Mouse (Mus musculus): ENCODE results near the gene Txndc11. TPM values are rescaled to one million over a fixed set of nuclear protein-coding genes. Genes with fewer than 3 reads are reported as not detected.

Gene Txndc11
- polyA plus RNA-seq, 1 experiment from 2014 or later, result 25.9 TPM

GRCm38 (mm10) chr16:11097301-11097700 lies 37.1 kb downstream of the Txndc11 start:
- H3K9ac ChIP-seq, result no peak overlapping the region
- no peak overlapping the region for H3K27ac ChIP-seq (replicated peaks)
- H3K27me3 ChIP-seq (replicated peaks), result no peaks in the 10 kb centered on the region
- no peak for ATAC-seq (ENCODE audit: extremely low read depth, insufficient number of reproducible peaks, low FRiP score, low TSS enrichment)
- WGBS, result 89% methylated on average over 3 of the region's 3 CpGs
- H3K4me3 ChIP-seq, result no peak overlapping the region
- no peaks in the 10 kb centered on the region for H3K9me3 ChIP-seq
- peaks cover 28% of the 10 kb centered on the region for H3K4me1 ChIP-seq
- H3K36me3 ChIP-seq, result peaks cover 68% of the 10 kb centered on the region
- no peak overlapping the region for H3K4me2 ChIP-seq

GRCm38 (mm10) chr16:11093717-11094386 lies 40.6 kb downstream of the Txndc11 start:
- Histone ChIP-seq H3K4me1 (peaks cover 37% of the 10 kb centered on the region), H3K27ac (replicated peaks) (peak overlapping the region; percentile 73; the same call in 1 of the 2 replicates), H3K4me2 (no peak overlapping the region), H3K9ac (no peak overlapping the region), H3K4me3 (no peak overlapping the region), H3K9me3 (no peaks in the 10 kb centered on the region), H3K27me3 (replicated peaks) (no peaks in the 10 kb centered on the region), H3K36me3 (peaks cover 68% of the 10 kb centered on the region)
- no peak for ATAC-seq (ENCODE audit: extremely low read depth, insufficient number of reproducible peaks, low FRiP score, low TSS enrichment)
- 79% methylated on average over 13 of the region's 13 CpGs for WGBS

- no peaks in the 10 kb centered on the region for H3K9me3 ChIP-seq
- peak overlapping the region; percentile 73 for H3K27ac ChIP-seq (replicated peaks)
- peak overlapping the region; percentile 4; the same call in 1 of the 2 replicates for H3K4me2 ChIP-seq
Observed at GRCm38 (mm10) chr16:11092523-11092922, 41.9 kb downstream of the Txndc11 start.

GRCm38 (mm10) chr16:11092061-11092460 lies 42.4 kb downstream of the Txndc11 start:
- Histone ChIP-seq H3K4me3 (no peak overlapping the region), H3K4me2 (peak overlapping the region; percentile 4; the same call in 1 of the 2 replicates), H3K36me3 (peaks cover 82% of the 10 kb centered on the region), H3K4me1 (peaks cover 30% of the 10 kb centered on the region), H3K9ac (no peak overlapping the region), H3K27ac (replicated peaks) (peak overlapping the region; percentile 73), H3K9me3 (no peaks in the 10 kb centered on the region), H3K27me3 (replicated peaks) (no peaks in the 10 kb centered on the region)
- no peak for ATAC-seq (ENCODE audit: extremely low read depth, insufficient number of reproducible peaks, low FRiP score, low TSS enrichment)
- WGBS, result 40% methylated on average over 4 of the region's 4 CpGs

More at GRCm38 (mm10) chr16:11092523-11092922, 41.9 kb downstream of the Txndc11 start:
- no peak overlapping the region for H3K4me3 ChIP-seq
- ATAC-seq (ENCODE audit: extremely low read depth, insufficient number of reproducible peaks, low FRiP score, low TSS enrichment), result no peak
- 0 out of 2 replicates have a peak overlapping the region, but pooled peaks have one; percentile 34 for H3K9ac ChIP-seq
- peaks cover 30% of the 10 kb centered on the region for H3K4me1 ChIP-seq
- WGBS, result 26% methylated on average over 3 of the region's 3 CpGs
- peaks cover 78% of the 10 kb centered on the region for H3K36me3 ChIP-seq
- H3K27me3 ChIP-seq (replicated peaks), result no peaks in the 10 kb centered on the region

- H3K4me1 ChIP-seq, result peaks cover 30% of the 10 kb centered on the region
- ATAC-seq (ENCODE audit: extremely low read depth, insufficient number of reproducible peaks, low FRiP score, low TSS enrichment), result no peak
- H3K9ac ChIP-seq, result no peak overlapping the region; the same call in 1 of the 2 replicates
- H3K27me3 ChIP-seq (replicated peaks), result no peaks in the 10 kb centered on the region
- H3K27ac ChIP-seq (replicated peaks), result peak overlapping the region; percentile 73
- H3K4me2 ChIP-seq, result no peak overlapping the region
- H3K9me3 ChIP-seq, result no peaks in the 10 kb centered on the region
- peaks cover 84% of the 10 kb centered on the region for H3K36me3 ChIP-seq
- WGBS, result 79% methylated on average over 10 of the region's 10 CpGs
- no peak overlapping the region for H3K4me3 ChIP-seq
Observed at GRCm38 (mm10) chr16:11090836-11091570, 43.4 kb downstream of the Txndc11 start.

- ATAC-seq (ENCODE audit: extremely low read depth, insufficient number of reproducible peaks, low FRiP score, low TSS enrichment), result no peak
- no peaks in the 10 kb centered on the region for H3K27me3 ChIP-seq (replicated peaks)
- H3K4me2 ChIP-seq, result no peak overlapping the region
- peaks cover 96% of the 10 kb centered on the region for H3K36me3 ChIP-seq
- no peak overlapping the region for H3K9ac ChIP-seq
- H3K9me3 ChIP-seq, result no peaks in the 10 kb centered on the region
- H3K27ac ChIP-seq (replicated peaks), result no peak overlapping the region
- H3K4me3 ChIP-seq, result no peak overlapping the region
- peaks cover 8% of the 10 kb centered on the region for H3K4me1 ChIP-seq
- WGBS, result 83% methylated on average over 5 of the region's 5 CpGs
Observed at GRCm38 (mm10) chr16:11086856-11087588, 47.4 kb downstream of the Txndc11 start.

- no peak overlapping the region for H3K9ac ChIP-seq
- no peak overlapping the region for H3K4me3 ChIP-seq
- no peak overlapping the region for H3K27ac ChIP-seq (replicated peaks)
- no peak overlapping the region for H3K4me2 ChIP-seq
- H3K36me3 ChIP-seq, result peaks cover 96% of the 10 kb centered on the region
- 91% methylated on average over 3 of the region's 3 CpGs for WGBS
- no peaks in the 10 kb centered on the region for H3K9me3 ChIP-seq
- H3K27me3 ChIP-seq (replicated peaks), result no peaks in the 10 kb centered on the region
- H3K4me1 ChIP-seq, result peaks cover under 1% of the 10 kb centered on the region; the same call in 1 of the 2 replicates
- ATAC-seq (ENCODE audit: extremely low read depth, insufficient number of reproducible peaks, low FRiP score, low TSS enrichment), result no peak
Observed at GRCm38 (mm10) chr16:11086299-11086698, 48.2 kb downstream of the Txndc11 start.

- Histone ChIP-seq H3K9me3 (no peaks in the 10 kb centered on the region), H3K9ac (no peak overlapping the region), H3K4me2 (no peak overlapping the region), H3K4me3 (no peak overlapping the region), H3K4me1 (no peaks in the 10 kb centered on the region), H3K27me3 (replicated peaks) (no peaks in the 10 kb centered on the region), H3K36me3 (peaks cover 98% of the 10 kb centered on the region), H3K27ac (replicated peaks) (no peak overlapping the region)
- ATAC-seq (ENCODE audit: extremely low read depth, insufficient number of reproducible peaks, low FRiP score, low TSS enrichment), result no peak
- WGBS, result 87% methylated on average over 8 of the region's 8 CpGs
Observed at GRCm38 (mm10) chr16:11084181-11084580, 50.3 kb downstream of the Txndc11 start.

GRCm38 (mm10) chr16:11078216-11078869 lies 56.1 kb downstream of the Txndc11 start:
- no peak overlapping the region for H3K4me3 ChIP-seq
- H3K9me3 ChIP-seq, result no peaks in the 10 kb centered on the region
- peaks cover 98% of the 10 kb centered on the region for H3K36me3 ChIP-seq
- H3K4me2 ChIP-seq, result no peak overlapping the region
- peaks cover 15% of the 10 kb centered on the region for H3K4me1 ChIP-seq
- no peak for ATAC-seq (ENCODE audit: extremely low read depth, insufficient number of reproducible peaks, low FRiP score, low TSS enrichment)
- H3K9ac ChIP-seq, result no peak overlapping the region
- H3K27me3 ChIP-seq (replicated peaks), result no peaks in the 10 kb centered on the region
- WGBS, result 49% methylated on average over 3 of the region's 3 CpGs
- peak overlapping the region; percentile 39; the same call in 1 of the 2 replicates for H3K27ac ChIP-seq (replicated peaks)

GRCm38 (mm10) chr16:11077601-11078201 lies 56.7 kb downstream of the Txndc11 start:
- H3K27ac ChIP-seq (replicated peaks), result peak overlapping the region; percentile 39; the same call in 1 of the 2 replicates
- ATAC-seq (ENCODE audit: extremely low read depth, insufficient number of reproducible peaks, low FRiP score, low TSS enrichment), result no peak
- H3K4me3 ChIP-seq, result no peak overlapping the region
- H3K4me1 ChIP-seq, result peaks cover 21% of the 10 kb centered on the region
- no peak overlapping the region for H3K9ac ChIP-seq
- H3K9me3 ChIP-seq, result no peaks in the 10 kb centered on the region
- 81% methylated on average over 9 of the region's 9 CpGs for WGBS
- peaks cover 98% of the 10 kb centered on the region for H3K36me3 ChIP-seq
- H3K4me2 ChIP-seq, result no peak overlapping the region
- H3K27me3 ChIP-seq (replicated peaks), result no peaks in the 10 kb centered on the region

All from heart, embryonic 13.5 days (tissue).